Mouse (Mus musculus): ENCODE results near the gene Bex4. TPM values are rescaled to one million over a fixed set of nuclear protein-coding genes. Genes with fewer than 3 reads are reported as not detected.
"Not testable (repeated sequence)": the region's sequence is repeated elsewhere in the genome, so short reads cannot be mapped to it uniquely, and the experiment has no call there.

Gene Bex4
- polyA plus RNA-seq, 1 experiment from 2014 or later = 195 TPM

- WGBS = 14% methylated on average over 5 of the region's 5 CpGs
- not testable (repeated sequence) for H3K36me3 ChIP-seq; ATAC-seq (ENCODE audit: extremely low read depth, insufficient number of reproducible peaks, low FRiP score, low TSS enrichment); H3K27me3 ChIP-seq (replicated peaks); H3K4me1 ChIP-seq; H3K27ac ChIP-seq (replicated peaks); H3K9me3 ChIP-seq
- Histone ChIP-seq H3K4me2 (peak overlapping the region; percentile 66), H3K9ac (peak overlapping the region; percentile 80), H3K4me3 (peak overlapping the region; percentile 54)
Measured at GRCm38 (mm10) chrX:136139640-136140004, 826 bp downstream of the Bex4 start.

GRCm38 (mm10) chrX:136141385-136141784 is 2.6 kb downstream of the Bex4 start:
- Histone ChIP-seq H3K9ac (no peak overlapping the region), H3K4me2 (no peak overlapping the region), H3K27ac (replicated peaks) (no peak overlapping the region), H3K27me3 (replicated peaks) (no peaks in the 10 kb centered on the region), H3K9me3 (no peaks in the 10 kb centered on the region), H3K4me3 (no peak overlapping the region), H3K4me1 (no peaks in the 10 kb centered on the region), H3K36me3 (no peaks in the 10 kb centered on the region)
- ATAC-seq (ENCODE audit: extremely low read depth, insufficient number of reproducible peaks, low FRiP score, low TSS enrichment) = no peak
- WGBS = 79% methylated on average over 5 of the region's 5 CpGs

- 0 out of 2 replicates have a peak overlapping the region, but pooled peaks have one; percentile 50 for H3K9ac ChIP-seq
- H3K27me3 ChIP-seq (replicated peaks) = no peaks in the 10 kb centered on the region
- H3K4me3 ChIP-seq = no peak overlapping the region; the same call in 1 of the 2 replicates
- H3K4me2 ChIP-seq = peak overlapping the region; percentile 57
- no peaks in the 10 kb centered on the region for H3K4me1 ChIP-seq
- H3K9me3 ChIP-seq = no peaks in the 10 kb centered on the region
- no peak for ATAC-seq (ENCODE audit: extremely low read depth, insufficient number of reproducible peaks, low FRiP score, low TSS enrichment)
- H3K27ac ChIP-seq (replicated peaks) = peak overlapping the region; percentile 78
- H3K36me3 ChIP-seq = no peaks in the 10 kb centered on the region
- WGBS = 37% methylated on average over 2 of the region's 2 CpGs
Measured at GRCm38 (mm10) chrX:136143711-136144110, 4.9 kb downstream of the Bex4 start.

GRCm38 (mm10) chrX:136144195-136144594 is 5.4 kb downstream of the Bex4 start:
- peak overlapping the region; percentile 57 for H3K4me2 ChIP-seq
- no peaks in the 10 kb centered on the region for H3K27me3 ChIP-seq (replicated peaks)
- peak overlapping the region; percentile 26 for H3K4me3 ChIP-seq
- no peaks in the 10 kb centered on the region for H3K4me1 ChIP-seq
- 26% methylated on average over 7 of the region's 7 CpGs for WGBS
- H3K9me3 ChIP-seq = no peaks in the 10 kb centered on the region
- ATAC-seq (ENCODE audit: extremely low read depth, insufficient number of reproducible peaks, low FRiP score, low TSS enrichment) = no peak
- peak overlapping the region; percentile 50; the same call in 1 of the 2 replicates for H3K9ac ChIP-seq
- H3K27ac ChIP-seq (replicated peaks) = peak overlapping the region; percentile 78
- no peaks in the 10 kb centered on the region for H3K36me3 ChIP-seq

GRCm38 (mm10) chrX:136170625-136171024 is 31.8 kb downstream of the Bex4 start:
- 20% methylated on average over 10 of the region's 10 CpGs for WGBS
- Histone ChIP-seq H3K9ac (peak overlapping the region; percentile 91), H3K4me2 (peak overlapping the region; percentile 74), H3K27me3 (replicated peaks) (no peaks in the 10 kb centered on the region), H3K9me3 (no peaks in the 10 kb centered on the region), H3K4me3 (peak overlapping the region; percentile 68), H3K36me3 (peaks cover 11% of the 10 kb centered on the region; the same call in 1 of the 2 replicates), H3K4me1 (peaks cover 4% of the 10 kb centered on the region; the same call in 1 of the 2 replicates), H3K27ac (replicated peaks) (peak overlapping the region; percentile 94)
- no peak for ATAC-seq (ENCODE audit: extremely low read depth, insufficient number of reproducible peaks, low FRiP score, low TSS enrichment)

- H3K36me3 ChIP-seq = peaks cover 11% of the 10 kb centered on the region; the same call in 1 of the 2 replicates
- H3K4me3 ChIP-seq = peak overlapping the region; percentile 68
- peak overlapping the region; percentile 74 for H3K4me2 ChIP-seq
- H3K4me1 ChIP-seq = peaks cover 4% of the 10 kb centered on the region; the same call in 1 of the 2 replicates
- peak overlapping the region; percentile 94 for H3K27ac ChIP-seq (replicated peaks)
- H3K27me3 ChIP-seq (replicated peaks) = no peaks in the 10 kb centered on the region
- no peaks in the 10 kb centered on the region for H3K9me3 ChIP-seq
- ATAC-seq (ENCODE audit: extremely low read depth, insufficient number of reproducible peaks, low FRiP score, low TSS enrichment) = peak; percentile 49; the same call in 1 of the 2 replicates
- H3K9ac ChIP-seq = peak overlapping the region; percentile 91
- 17% methylated on average over 22 of the region's 24 CpGs for WGBS
Measured at GRCm38 (mm10) chrX:136171189-136172117, 32.7 kb downstream of the Bex4 start.

GRCm38 (mm10) chrX:136172118-136172551 is 33.3 kb downstream of the Bex4 start, which contains the start of gene Tceal8:
Tceal8 (minus strand) TSS chrX:136172342.
- peak within 1 kb of the TSS; percentile 68 for H3K4me3 ChIP-seq
- peak within 1 kb of the TSS; percentile 94 for H3K27ac ChIP-seq (replicated peaks)
- no peaks in the 10 kb centered on the region for H3K9me3 ChIP-seq
- H3K36me3 ChIP-seq = peaks cover 11% of the 10 kb centered on the region; the same call in 1 of the 2 replicates
- peaks cover 4% of the 10 kb centered on the region; the same call in 1 of the 2 replicates for H3K4me1 ChIP-seq
- H3K9ac ChIP-seq = peak within 1 kb of the TSS; percentile 91
- peak within 1 kb of the TSS; percentile 74 for H3K4me2 ChIP-seq
- ATAC-seq (ENCODE audit: extremely low read depth, insufficient number of reproducible peaks, low FRiP score, low TSS enrichment) = peak; percentile 90
- 0 out of 2 replicates have a peak, but pooled peaks cover 4% of the 10 kb centered on the region for H3K27me3 ChIP-seq (replicated peaks)
- WGBS = 5% methylated on average over 10 of the region's 10 CpGs

- peaks cover 4% of the 10 kb centered on the region; the same call in 1 of the 2 replicates for H3K4me1 ChIP-seq
Measured at GRCm38 (mm10) chrX:136172786-136173185, 34.0 kb downstream of the Bex4 start.

GRCm38 (mm10) chrX:136180897-136181553 is 42.2 kb downstream of the Bex4 start:
- Histone ChIP-seq H3K4me3 (no peak overlapping the region), H3K9me3 (no peaks in the 10 kb centered on the region), H3K9ac (no peak overlapping the region), H3K36me3 (no peaks in the 10 kb centered on the region), H3K4me1 (no peaks in the 10 kb centered on the region), H3K27me3 (replicated peaks) (0 out of 2 replicates have a peak, but pooled peaks cover 4% of the 10 kb centered on the region), H3K4me2 (0 out of 2 replicates have a peak overlapping the region, but pooled peaks have one; percentile 3), H3K27ac (replicated peaks) (no peak overlapping the region)
- no peak for ATAC-seq (ENCODE audit: extremely low read depth, insufficient number of reproducible peaks, low FRiP score, low TSS enrichment)
- 26% methylated on average over 9 of the region's 11 CpGs for WGBS

More at GRCm38 (mm10) chrX:136172786-136173185, 34.0 kb downstream of the Bex4 start:
- Histone ChIP-seq H3K27ac (replicated peaks) (peak overlapping the region; percentile 88), H3K4me3 (peak overlapping the region; percentile 68), H3K36me3 (peaks cover 11% of the 10 kb centered on the region; the same call in 1 of the 2 replicates), H3K9ac (peak overlapping the region; percentile 74), H3K4me2 (peak overlapping the region; percentile 74), H3K27me3 (replicated peaks) (0 out of 2 replicates have a peak, but pooled peaks cover 4% of the 10 kb centered on the region), H3K9me3 (no peaks in the 10 kb centered on the region)
- 21% methylated on average over 10 of the region's 10 CpGs for WGBS
- ATAC-seq (ENCODE audit: extremely low read depth, insufficient number of reproducible peaks, low FRiP score, low TSS enrichment) = no peak

- no peak overlapping the region for H3K4me3 ChIP-seq
- 89% methylated on average over 1 of the region's 1 CpGs for WGBS
- H3K9me3 ChIP-seq = no peaks in the 10 kb centered on the region
- H3K4me2 ChIP-seq = no peak overlapping the region
- no peak overlapping the region for H3K27ac ChIP-seq (replicated peaks)
- no peaks in the 10 kb centered on the region for H3K36me3 ChIP-seq
- H3K9ac ChIP-seq = no peak overlapping the region
- ATAC-seq (ENCODE audit: extremely low read depth, insufficient number of reproducible peaks, low FRiP score, low TSS enrichment) = no peak
- no peaks in the 10 kb centered on the region for H3K4me1 ChIP-seq
- no peaks in the 10 kb centered on the region for H3K27me3 ChIP-seq (replicated peaks)
Measured at GRCm38 (mm10) chrX:136183107-136183506, 44.3 kb downstream of the Bex4 start.
